Mouse (Mus musculus) forebrain, embryonic 14.5 days (tissue): ENCODE data around the gene Cers5. TPM values are rescaled to one million over a fixed set of nuclear protein-coding genes. Genes with fewer than 3 reads are reported as not detected.
"Not testable (repeated sequence)": the region's sequence is repeated elsewhere in the genome, so short reads cannot be mapped to it uniquely, and the experiment has no call there.

Experiments used
- ATAC-seq: fragments of 200-750 bp; cut with Nextera tagmentation; 2 replicates; pipeline ENCODE4 v1.8.0; 2017; ENCODE audit warnings: mild to moderate bottlenecking, moderate library complexity
- DNase-seq: peaks from one replicate; pipeline ENCODE4 v3.0.0-alpha.2; 2015; ENCODE audit warnings: low spot score
- H3K27ac ChIP-seq: fragments of 300-500 bp; sonication (generic); 2 replicates; pipeline ENCODE4 v1.5.1; 2014; ENCODE audit warnings: low read depth, mild to moderate bottlenecking, control low read depth, low read length, moderate library complexity
- H3K27me3 ChIP-seq: fragments of 300-500 bp; sonication (generic); replicated peaks from 2 replicates; pipeline ENCODE4 v1.6.1; 2014; ENCODE audit warnings: low read length, control low read depth, mixed read lengths; ENCODE audit not compliant: control insufficient read depth, insufficient read depth
- H3K36me3 ChIP-seq: fragments of 300-500 bp; sonication (generic); 2 replicates; pipeline ENCODE4 v1.6.1; 2014; ENCODE audit warnings: low read length, control low read depth; ENCODE audit not compliant: control insufficient read depth, insufficient read depth
- H3K4me1 ChIP-seq: fragments of 300-500 bp; sonication (generic); 2 replicates; pipeline ENCODE4 v1.6.1; 2014; ENCODE audit warnings: antibody characterized with exemption, low read length, control low read depth; ENCODE audit not compliant: control insufficient read depth, insufficient read depth
- H3K4me2 ChIP-seq: fragments of 300-500 bp; sonication (generic); 2 replicates; pipeline ENCODE4 v1.6.1; 2014; ENCODE audit warnings: mild to moderate bottlenecking, control low read depth, low read length
- H3K4me3 ChIP-seq: fragments of 300-500 bp; sonication (generic); 2 replicates; pipeline ENCODE4 v1.5.1; 2014; ENCODE audit warnings: low read depth, low read length, control low read depth
- H3K9ac ChIP-seq: fragments of 300-500 bp; sonication (generic); 2 replicates; pipeline ENCODE4 v1.6.1; 2014; ENCODE audit warnings: mild to moderate bottlenecking, low read length, control low read depth, moderate library complexity
- H3K9me3 ChIP-seq: fragments of 300-500 bp; sonication (generic); replicated peaks from 2 replicates; pipeline ENCODE4 v1.6.1; 2016; ENCODE audit warnings: low read length, control low read depth, mixed read lengths; ENCODE audit not compliant: control insufficient read depth
- WGBS: fragments of 180-500 bp; shearing (Covaris S2); extraction: QIAGEN DNeasy Blood & Tissue Kit; methylation state at CpG from one replicate; pipeline ENCODE4 v1.1.7; 2014; 5-methylcytosine and 5-hydroxymethylcytosine counted together
- polyA plus RNA-seq: library from polyadenylated mRNA; unstranded; fragments of >200 nt; fragmentation: Nextera tagmentation; extraction: Ambion mirVana; gene quantifications from 2 replicates; pipeline ENCODE4 v1.2.1, GENCODE M21; 2014

The Cers5 gene
- polyA plus RNA-seq, 1 experiment from 2014 or later, result 71.9 TPM

DNA sequence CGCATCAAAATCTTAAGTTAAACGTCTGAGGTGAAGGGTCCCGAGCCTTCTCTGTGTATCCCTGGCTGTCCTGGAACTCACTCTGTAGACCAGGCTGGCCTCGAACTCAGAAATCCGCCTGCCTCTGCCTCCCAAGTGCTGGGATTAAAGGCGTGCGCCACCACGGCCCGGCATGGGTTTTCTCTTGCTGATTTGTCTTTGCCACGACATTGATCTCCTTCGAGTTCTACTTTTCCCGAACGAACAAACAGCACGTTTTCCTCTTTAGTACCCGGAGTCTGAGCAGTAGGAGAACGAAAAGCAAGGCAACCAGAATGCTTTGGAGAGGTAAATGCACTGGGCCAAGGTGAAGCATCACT lies 71.1 kb downstream of the Cers5 start:
- WGBS, result 48% methylated on average over 16 of the region's 16 CpGs
- Histone ChIP-seq H3K36me3 (peaks cover 40% of the 10 kb centered on the region), H3K4me3 (peak overlapping the region; percentile 47), H3K4me1 (peaks cover 19% of the 10 kb centered on the region), H3K4me2 (peak overlapping the region; percentile 18), H3K27ac (peak overlapping the region; percentile 89; the same call in 1 of the 2 replicates), H3K9ac (peak overlapping the region; percentile 74)
- not testable (repeated sequence) for ATAC-seq, H3K27me3 ChIP-seq, DNase-seq, H3K9me3 ChIP-seq

DNA sequence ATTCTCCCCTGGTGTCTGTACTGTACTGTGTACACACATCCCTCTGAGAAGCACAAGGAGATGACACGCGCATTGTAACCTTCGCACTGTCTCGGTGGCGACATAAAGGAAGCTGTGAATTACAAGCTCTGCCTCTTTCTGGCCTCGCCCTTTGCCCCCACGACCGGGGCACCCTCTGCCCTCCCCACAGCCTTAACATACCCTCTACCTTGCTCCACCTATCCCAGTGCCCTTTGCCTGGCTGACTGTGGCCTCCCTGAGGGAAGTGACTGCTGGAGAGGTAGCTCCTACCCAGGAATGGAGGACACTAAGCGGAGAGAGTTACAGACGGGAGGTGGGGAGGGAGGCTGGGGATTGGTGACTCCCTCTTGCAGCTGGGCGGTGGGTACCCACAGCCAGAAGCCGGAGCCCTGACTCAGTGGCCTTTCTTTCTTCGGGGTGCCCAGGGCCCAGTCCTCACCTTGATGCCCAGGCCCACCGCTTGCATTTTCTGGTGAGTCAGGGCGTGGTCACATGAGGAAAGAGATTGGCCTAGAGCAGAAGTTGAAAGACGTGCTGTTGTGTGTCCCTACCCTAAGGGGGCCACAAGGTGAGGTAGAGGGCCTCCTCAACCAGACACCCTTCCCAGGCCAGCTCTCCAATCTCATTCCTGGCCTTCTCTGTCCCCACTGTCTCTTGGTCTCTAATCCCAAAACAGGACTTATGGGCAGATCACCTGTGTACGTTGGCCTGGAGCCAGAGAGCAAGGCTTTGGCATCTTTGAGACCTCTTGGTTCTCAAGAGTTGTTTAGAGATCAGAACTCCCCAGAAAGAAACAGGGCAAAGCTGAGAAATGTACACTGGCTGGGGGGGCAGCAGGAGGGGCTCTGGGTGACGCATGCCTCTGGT lies 72.2 kb downstream of the Cers5 start:
- Histone ChIP-seq H3K9me3 (no peaks in the 10 kb centered on the region), H3K36me3 (peaks cover 41% of the 10 kb centered on the region), H3K9ac (no peak overlapping the region), H3K27ac (no peak overlapping the region), H3K27me3 (no peaks in the 10 kb centered on the region), H3K4me3 (no peak overlapping the region), H3K4me1 (peaks cover 19% of the 10 kb centered on the region), H3K4me2 (no peak overlapping the region)
- DNase-seq (no peak), ATAC-seq (no peak)
- whole genome bisulfite sequencing, result 87% methylated on average over 18 of the region's 18 CpGs

DNA sequence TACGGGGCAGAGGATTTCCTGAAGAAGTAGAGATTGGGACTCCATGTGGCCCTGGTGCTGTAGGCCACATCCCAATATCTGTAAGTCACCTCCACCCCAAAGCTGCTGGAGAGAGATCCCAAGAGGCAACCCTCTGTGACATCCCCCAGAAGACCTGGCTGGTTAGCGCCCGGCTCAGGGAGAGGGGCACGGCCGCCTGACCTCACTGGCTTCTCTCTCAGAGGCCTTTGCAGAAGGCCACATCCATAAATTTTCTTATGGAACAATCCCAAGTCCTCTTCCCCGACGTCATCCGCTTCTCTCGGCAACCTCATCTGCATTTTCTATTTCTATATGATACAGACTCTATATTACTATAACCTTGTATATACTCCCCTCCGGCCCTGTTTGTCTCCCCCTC lies 73.0 kb downstream of the Cers5 start:
- 86% methylated on average over 10 of the region's 10 CpGs for WGBS

DNA sequence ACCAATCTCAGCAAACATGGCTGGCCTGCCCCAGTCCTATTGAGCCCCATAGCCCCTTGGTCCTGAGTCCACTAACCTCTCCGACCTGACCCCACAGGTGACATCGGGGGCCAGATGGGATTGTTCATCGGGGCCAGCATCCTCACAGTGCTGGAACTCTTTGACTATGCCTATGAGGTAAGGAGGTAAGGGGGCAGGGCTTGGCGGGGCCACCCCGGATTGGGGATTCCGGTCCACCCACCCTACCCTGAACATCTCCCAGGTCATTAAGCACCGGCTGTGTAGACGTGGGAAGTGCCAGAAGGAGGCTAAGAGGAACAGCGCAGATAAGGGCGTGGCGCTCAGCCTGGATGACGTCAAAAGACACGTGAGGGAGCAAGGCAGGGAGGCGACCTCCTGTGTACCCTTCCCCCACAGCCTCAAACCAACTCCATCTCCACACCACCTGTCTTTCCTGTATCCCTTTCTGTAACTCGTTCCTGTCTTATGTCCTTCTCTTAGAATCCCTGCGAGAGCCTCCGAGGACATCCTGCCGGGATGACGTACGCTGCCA lies 74.1 kb downstream of the Cers5 start:
- DNase-seq (no peak), ATAC-seq (no peak)
- Histone ChIP-seq H3K9ac (no peak overlapping the region), H3K27ac (no peak overlapping the region), H3K4me1 (peaks cover 11% of the 10 kb centered on the region), H3K4me2 (no peak overlapping the region), H3K36me3 (peaks cover 28% of the 10 kb centered on the region), H3K9me3 (no peaks in the 10 kb centered on the region), H3K27me3 (no peaks in the 10 kb centered on the region), H3K4me3 (no peak overlapping the region)
- 40% methylated on average over 20 of the region's 20 CpGs for WGBS

More for the DNA sequence above, 73.0 kb downstream of the Cers5 start:
- no peaks in the 10 kb centered on the region for H3K27me3 ChIP-seq
- DNase-seq (no peak), ATAC-seq (no peak)
- H3K9me3 ChIP-seq, result no peaks in the 10 kb centered on the region
- H3K4me3 ChIP-seq, result no peak overlapping the region
- H3K36me3 ChIP-seq, result peaks cover 39% of the 10 kb centered on the region
- peaks cover 19% of the 10 kb centered on the region for H3K4me1 ChIP-seq
- no peak overlapping the region for H3K4me2 ChIP-seq
- no peak overlapping the region for H3K9ac ChIP-seq
- H3K27ac ChIP-seq, result no peak overlapping the region

DNA sequence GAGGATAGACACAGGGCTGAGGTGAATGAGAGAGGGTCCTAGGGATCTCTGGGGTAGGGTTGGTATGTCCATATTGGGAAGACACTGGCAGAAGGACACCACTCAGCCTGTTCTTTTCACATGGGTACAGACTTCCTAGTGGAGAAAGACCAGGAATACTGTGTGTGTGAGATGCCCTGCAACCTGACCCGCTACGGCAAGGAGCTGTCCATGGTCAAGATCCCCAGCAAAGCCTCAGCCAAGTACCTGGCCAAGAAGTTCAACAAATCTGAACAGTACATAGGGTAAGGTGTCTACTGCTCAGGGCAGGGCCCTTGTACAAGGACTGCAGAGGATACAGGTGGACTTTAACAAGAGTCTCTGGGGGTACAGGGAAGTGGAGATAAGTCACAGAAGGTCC lies 75.4 kb downstream of the Cers5 start:
- ATAC-seq, result no peak
- no peak overlapping the region for H3K4me3 ChIP-seq
- H3K27me3 ChIP-seq, result no peaks in the 10 kb centered on the region
- DNase-seq, result no peak
- 0 out of 2 replicates have a peak, but pooled peaks cover 2% of the 10 kb centered on the region for H3K4me1 ChIP-seq
- no peaks in the 10 kb centered on the region for H3K9me3 ChIP-seq
- 31% methylated on average over 2 of the region's 2 CpGs for WGBS
- H3K4me2 ChIP-seq, result no peak overlapping the region
- peaks cover 23% of the 10 kb centered on the region; the same call in 1 of the 2 replicates for H3K36me3 ChIP-seq
- no peak overlapping the region for H3K27ac ChIP-seq
- H3K9ac ChIP-seq, result no peak overlapping the region

DNA sequence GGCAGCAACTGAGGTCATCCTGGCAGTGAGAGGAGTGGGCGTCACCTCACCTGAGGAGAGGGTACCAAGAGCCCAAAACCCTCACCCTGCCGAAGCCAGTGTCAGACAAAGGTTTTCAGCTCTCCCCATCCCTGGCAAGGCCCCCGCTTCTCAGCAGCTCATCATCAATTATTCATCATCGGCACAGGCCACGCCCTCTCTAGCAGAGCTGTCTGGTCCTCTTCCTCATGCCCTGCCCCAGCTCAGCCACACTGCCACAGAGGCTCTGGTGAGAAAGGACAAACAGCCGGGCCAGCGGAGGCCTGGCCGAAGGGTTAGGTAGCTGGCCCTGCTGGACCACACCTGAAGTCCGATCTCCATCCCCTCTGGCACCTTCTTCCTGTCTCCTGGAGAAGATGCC lies 80.7 kb downstream of the Cers5 start:
- no peak for DNase-seq
- Histone ChIP-seq H3K27me3 (no peaks in the 10 kb centered on the region), H3K9ac (no peak overlapping the region), H3K36me3 (peaks cover 13% of the 10 kb centered on the region; the same call in 1 of the 2 replicates), H3K9me3 (no peaks in the 10 kb centered on the region), H3K4me1 (peaks cover 3% of the 10 kb centered on the region; the same call in 1 of the 2 replicates), H3K27ac (0 out of 2 replicates have a peak overlapping the region, but pooled peaks have one; percentile 2), H3K4me2 (no peak overlapping the region), H3K4me3 (no peak overlapping the region)
- no peak for ATAC-seq
- 59% methylated on average over 9 of the region's 9 CpGs for WGBS

DNA sequence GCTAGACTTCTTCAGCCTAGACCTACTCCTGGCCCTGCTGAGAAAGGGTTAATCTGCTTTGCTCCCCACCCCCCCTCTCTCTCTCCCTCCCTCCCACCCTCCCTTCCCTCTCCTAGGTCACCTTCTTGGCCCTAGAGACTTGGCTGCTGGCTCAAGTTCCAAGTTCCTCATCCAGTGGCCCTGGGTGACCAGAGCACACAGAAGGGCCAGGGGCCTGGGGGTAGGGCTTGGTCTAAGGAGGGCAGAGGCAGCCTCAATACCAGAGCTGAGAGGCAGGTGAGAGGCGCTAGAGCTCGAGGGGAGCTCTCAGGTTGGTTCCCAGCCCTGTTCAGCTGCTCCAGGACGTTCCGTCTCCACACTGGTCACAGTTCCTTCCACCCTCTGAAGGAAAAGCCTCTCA lies 81.8 kb downstream of the Cers5 start:
- no peak overlapping the region for H3K4me3 ChIP-seq
- peaks cover 3% of the 10 kb centered on the region; the same call in 1 of the 2 replicates for H3K4me1 ChIP-seq
- H3K4me2 ChIP-seq, result no peak overlapping the region
- no peaks in the 10 kb centered on the region for H3K9me3 ChIP-seq
- H3K9ac ChIP-seq, result no peak overlapping the region
- ATAC-seq (no peak), DNase-seq (no peak)
- no peak overlapping the region for H3K27ac ChIP-seq
- H3K27me3 ChIP-seq, result no peaks in the 10 kb centered on the region
- WGBS, result 18% methylated on average over 4 of the region's 4 CpGs
- H3K36me3 ChIP-seq, result 0 out of 2 replicates have a peak, but pooled peaks cover 5% of the 10 kb centered on the region

DNA sequence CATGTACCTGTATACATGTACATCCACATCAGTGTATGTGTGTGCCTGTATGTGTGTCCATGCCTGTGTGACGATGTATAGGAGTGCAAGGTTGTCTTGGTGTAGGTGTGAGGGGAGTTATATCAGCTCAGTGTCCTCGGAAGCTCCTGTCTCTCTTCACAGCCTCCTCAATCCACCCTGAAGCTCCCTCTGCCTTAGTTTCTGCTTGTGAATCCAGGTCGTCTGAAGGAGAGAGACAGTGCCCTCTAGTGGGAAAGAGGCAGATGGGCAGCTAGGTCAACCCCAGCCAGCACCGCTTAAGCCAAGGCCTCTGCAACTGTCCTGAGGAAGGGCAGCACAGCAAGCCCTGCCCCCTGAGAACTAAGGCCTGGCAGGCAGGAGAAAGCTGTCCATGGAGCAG lies 84.0 kb downstream of the Cers5 start:
- Histone ChIP-seq H3K4me1 (peaks cover 3% of the 10 kb centered on the region; the same call in 1 of the 2 replicates), H3K9me3 (no peaks in the 10 kb centered on the region), H3K4me3 (no peak overlapping the region), H3K27ac (no peak overlapping the region), H3K36me3 (no peaks in the 10 kb centered on the region), H3K9ac (no peak overlapping the region), H3K4me2 (no peak overlapping the region), H3K27me3 (no peaks in the 10 kb centered on the region)
- peak; percentile 61 for ATAC-seq
- DNase-seq, result peak; percentile 83
- WGBS, result 4% methylated on average over 4 of the region's 4 CpGs
